Mouse (Mus musculus) embryo, embryonic 11.5 days (tissue): ENCODE results near the gene Smndc1.
A peak's percentile ranks its signal among the peaks of the same experiment; 100 is the strongest.
"Not testable (repeated sequence)": the region's sequence is repeated elsewhere in the genome, so short reads cannot be mapped to it uniquely, and the experiment has no call there.

Experiments
- DNase-seq: peaks from one replicate; pipeline ENCODE4 v3.0.0-alpha.2; 2012; ENCODE audit warnings: low read depth, low spot score

The Smndc1 gene

DNA sequence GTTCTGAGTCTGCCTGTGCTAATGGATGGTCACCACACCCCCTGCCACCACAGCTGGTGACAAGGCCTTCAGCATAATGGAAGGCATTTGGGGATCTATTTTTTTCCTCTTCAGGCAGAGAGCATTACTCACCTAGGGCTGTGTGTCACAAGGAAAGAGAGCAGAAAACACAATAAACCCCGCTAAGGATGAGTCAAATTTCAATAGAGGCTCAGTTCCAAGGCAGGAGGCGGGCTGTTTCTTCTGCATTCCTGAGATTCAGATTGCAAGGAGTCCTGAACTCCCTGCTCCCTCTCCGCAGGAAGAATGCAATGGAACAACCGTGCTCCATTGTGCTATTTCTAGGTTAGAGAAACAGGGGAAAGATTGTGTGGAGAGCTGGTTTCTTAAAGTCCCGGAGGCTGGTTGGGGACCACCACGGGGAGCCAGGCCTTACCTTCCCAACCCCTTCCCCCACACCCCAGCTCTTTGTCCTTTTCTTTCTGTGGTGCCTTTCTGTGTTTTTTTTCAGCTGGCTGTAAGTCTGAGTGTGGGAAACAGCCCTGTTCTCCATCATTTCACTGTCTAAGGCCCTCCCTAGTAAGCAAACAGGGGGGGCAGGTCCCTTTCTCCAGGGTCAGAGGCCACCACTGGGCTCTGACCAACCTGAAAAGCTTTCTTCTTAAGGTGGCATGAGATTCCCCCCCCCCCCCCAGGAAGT, 21.9 kb upstream of the Smndc1 start:
- DNase-seq: peak; percentile 37

DNA sequence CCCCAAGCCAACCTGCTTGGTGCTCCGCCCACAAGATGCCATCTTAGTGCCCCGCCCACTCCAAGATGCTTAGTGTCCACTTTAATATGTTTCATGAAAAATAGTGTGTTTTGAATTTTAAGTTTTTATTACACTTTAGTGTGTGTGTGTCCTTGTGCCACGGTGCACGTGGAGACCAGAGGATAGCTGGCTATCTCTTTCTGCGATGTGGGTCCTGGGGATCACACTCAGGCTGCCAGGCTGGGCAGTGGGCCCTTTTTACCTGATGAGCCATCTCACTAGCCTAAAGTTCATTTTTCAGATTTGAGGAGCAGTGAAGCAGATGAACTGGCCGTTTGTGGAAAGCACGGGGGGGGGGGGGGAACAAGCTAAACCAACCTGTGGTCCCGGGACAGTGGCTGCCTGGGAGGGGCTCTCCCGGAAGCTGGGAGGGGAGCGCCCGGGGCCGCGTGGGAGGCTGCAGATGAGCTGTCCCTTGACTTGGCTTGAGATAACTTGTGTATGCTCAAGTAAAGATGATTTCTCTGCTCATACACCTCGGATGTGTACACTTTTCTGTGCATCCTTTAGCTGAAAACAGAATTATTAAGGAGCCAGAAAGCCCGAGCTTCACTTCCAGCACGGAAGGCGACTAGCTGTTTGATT, 19.4 kb upstream of the Smndc1 start:
- DNase-seq: no peak

DNA sequence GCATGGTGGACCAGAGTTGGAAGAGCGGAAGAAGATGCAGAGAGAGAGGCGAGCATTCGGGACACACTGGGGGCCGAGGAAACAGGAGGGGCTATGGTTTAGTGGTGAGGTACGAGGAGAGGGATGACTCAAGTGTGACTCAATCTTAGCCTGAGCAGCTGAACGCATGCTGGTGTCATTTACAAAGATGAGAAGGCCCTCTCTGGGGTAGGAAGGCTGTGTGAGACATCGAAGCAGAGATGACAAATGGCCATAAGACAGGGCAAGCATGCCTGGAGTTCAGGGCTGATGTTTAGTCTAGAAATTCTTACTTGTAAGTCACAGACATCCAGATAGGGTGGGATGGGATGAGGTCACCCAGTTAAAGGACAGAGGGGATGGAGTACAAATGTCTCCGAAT, 18.0 kb upstream of the Smndc1 start:
- DNase-seq: no peak

DNA sequence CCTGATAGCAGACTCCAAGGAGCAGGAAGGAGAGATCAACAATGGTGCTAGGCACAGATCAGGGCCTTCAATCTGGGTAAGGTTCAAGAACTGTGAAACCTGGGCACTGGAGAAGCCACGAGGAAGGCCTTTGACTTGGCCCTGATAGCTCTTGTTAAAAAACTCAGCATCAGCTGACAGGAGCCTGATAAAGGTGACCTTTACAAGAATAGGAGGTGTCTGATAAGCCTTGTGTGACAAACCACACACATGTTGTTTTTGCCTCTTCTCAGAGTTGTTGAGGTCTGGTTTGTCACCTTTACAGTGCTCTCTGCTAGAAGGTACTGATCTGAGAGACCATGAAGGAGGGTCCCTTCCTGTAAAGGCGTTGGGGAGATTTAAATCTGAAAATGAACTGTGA, 17.0 kb upstream of the Smndc1 start:
- DNase-seq: no peak

DNA sequence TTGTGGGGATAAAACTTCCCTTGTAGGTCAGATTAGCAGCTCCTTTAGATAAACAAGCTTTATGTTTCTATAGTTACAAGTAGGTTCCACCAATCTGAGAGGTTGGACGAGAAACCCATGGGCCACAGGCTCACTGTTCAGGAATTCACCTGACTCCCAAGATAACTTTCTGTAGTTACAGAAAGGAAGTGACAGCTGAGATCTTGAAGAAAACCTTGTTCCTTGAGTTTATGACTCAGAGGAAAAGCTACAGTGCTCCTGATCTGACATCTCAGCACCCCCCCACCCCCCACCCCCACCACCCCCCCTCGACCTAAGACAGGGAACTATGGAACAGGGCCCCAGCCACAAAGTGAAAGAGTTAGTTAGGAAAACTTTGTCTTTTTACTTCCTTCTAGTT, 15.4 kb upstream of the Smndc1 start:
- DNase-seq: no peak

DNA sequence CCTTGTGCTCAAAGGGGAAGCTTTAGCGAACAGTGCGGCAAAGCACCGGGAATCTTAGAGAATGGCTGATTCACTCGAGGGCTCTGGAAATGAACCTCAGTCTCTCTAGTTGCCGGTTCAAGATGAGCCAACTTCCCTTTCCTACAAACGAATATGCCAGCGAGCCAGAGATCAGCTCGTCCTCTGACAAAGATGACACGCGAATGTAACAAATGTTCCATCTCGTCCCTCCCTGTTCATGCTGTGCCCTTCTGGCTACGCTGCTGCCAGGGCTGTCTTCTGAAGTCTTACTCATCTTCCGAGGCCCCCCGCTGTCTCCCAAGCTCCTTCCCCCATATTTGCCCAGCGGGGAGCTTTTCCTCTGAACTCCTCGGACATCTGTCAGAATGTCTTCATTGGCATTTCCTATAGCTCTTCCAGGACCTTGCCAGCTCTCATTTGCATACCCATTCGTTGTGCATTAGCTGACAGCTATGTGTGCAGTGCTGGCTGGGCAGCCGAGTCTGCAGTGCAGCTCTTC, 14.5 kb upstream of the Smndc1 start:
- no peak for DNase-seq

DNA sequence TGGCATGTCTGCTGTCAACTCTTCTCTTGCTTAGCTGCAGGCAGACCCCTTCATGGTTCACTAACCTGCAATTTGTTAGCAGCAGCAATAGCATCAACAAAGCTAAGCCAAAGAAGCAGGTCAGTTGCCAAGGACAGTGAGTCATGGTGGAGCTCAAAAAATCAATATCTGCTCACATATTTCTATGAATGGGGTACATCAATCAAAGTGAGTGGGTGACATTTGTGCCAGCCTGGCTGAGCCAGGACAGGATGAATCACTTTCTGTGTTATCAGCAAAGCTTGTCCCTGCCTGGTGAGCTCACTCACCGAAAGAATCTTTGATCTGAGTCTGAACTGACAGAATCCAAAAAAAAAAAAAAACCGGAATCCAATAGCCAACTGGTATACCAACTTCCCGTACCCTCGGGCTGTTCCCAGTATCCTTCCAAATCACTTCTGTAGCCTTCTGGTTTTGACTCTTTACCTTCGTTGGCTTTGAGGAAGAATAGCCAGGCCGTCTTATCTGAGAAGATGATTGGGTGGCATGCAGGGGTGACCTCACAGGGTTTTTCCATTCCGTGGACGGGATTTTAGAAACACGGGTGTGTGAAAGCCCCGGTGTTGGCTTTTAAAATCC, 13.9 kb upstream of the Smndc1 start:
- no peak for DNase-seq

DNA sequence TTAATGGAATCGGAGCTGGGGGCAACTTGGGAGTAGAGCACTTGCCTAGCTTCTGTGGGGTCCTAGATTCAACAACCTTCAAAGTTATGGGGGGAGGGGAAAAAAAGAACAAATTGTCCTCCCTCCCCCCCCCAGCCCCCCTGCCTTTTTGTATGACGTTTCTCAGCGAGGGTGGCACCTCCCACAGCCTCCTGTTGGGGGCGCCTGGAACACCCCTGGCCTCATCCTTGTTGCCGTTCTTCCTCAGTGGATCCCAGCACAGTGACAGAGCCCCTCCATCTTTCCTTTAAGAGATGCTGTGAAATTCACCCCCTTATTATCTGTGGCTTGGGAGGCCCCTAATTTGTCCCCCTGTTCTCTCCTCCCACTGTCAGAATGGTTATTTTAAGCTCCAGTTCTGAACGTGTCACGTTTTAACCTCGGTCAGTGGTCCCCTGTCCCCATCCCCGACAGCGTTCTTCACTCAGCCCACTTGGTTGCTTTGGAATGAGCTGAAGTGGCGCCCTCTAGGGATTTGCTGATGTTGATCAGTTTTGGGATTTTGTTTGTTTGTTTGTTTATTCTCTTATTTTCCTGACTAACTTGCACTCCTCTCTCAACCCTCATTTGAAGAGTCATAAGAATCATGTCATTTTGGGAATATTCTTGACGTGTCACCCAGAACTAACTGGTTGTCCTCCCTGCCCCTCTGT, 12.5 kb upstream of the Smndc1 start:
- DNase-seq: no peak

DNA sequence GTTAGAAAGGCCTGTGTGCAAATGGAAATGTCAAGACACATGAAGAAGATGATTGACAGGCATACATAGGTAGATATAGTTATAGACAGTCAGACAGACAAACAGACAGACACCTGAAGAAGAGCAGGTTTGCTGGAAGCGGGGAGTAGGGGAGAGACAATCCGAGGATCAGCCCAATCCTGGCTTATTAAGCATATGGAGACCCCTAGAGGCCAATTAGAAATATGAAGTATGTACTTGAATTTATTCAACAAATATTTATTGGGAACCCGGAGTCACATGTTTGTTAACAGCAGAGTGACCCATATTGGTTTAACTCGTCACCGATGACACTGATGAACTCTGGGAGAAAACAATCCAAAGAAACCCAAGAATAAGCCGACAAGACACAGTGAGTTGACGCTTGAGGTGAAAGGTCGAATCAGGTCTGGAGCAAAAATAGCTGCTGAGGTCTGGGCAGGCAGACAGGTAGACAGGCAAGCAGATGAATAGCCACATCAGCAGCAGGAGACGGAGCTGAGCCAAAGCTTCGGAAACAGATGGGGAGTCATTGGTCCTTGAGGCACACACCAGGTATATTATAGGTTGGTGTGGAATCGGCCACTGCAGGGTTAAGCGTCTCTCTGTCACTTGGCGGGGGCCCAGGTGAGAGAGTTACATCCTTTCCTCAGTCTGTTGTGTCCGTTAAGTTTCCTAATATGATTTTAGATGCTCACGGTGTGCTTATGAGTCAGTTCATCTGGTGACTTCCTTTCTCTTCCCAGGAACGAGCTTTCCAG, 10.1 kb upstream of the Smndc1 start:
- DNase-seq: no peak

DNA sequence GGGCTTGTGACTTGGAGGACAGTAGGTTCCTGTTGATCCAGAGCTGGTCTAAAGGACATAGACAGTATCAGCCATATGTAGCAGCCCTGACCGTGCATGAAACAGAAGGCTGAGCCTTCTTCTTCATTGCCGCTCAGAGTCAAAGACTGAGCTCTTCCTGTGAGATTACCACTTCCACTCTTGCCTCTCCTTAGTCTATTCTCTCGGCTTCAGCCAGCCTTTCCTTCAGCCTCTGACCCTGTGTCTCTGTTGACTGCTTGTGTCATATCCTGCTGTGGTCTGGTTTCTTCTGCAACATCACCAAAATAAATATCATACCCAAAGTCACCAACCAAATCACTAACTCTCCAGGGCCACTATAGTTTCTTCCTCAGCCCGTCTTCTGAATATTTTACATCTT, 8.8 kb upstream of the Smndc1 start:
- no peak for DNase-seq

DNA sequence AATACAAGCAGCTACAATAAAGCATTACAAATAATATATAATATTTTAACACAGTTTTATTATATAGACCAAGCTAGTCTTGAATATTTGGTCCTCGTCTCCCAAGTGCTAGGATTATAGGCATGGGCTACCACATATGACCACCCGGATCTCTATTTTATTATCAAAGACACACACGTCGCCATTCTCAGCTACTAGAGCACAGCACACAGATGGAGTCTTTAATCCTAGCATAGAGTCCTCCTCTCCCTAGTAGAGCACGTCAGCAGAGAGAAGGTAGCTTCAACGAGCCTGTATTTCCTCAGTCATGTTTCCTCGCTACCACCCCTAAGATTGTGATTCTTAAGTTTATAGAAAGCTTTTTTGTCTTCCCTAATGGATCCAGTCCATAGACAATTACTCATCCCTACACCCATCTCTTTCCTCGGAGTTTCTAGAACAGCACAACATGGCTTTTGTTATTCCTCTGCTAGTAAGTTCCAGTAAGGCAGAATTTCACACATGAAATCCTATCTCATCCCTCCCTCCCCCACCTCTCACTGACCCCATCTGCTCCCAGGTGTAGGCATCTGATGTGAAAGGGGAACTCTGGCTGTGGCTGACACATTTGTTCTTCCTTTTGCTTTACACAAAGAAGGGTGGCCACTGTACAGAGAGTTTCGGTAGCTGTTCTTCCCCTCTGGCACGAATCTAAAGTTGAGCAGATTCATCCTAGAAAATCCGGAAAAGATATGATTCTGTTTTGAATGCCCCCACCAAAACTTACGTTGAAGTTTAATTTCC, 7.3 kb upstream of the Smndc1 start:
- DNase-seq: no peak

DNA sequence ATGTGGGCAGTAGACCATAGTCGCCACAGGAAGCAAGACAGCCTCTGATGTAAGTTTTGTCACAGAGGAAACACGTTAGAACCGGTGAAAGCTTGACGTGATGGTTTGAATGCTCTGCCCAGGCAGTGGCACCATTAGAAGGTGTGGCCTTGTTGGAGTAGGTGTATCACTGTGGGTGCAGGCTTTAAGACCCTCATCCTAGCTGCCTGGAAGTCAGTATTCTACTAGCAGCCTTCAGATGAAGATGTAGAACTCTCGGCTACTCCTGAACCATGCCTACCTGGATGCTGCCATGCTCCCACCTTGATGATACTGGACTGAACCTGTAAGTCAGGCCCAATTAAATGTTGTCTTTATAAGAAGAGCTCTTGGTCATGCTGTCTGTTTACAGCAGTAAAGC, 5.4 kb upstream of the Smndc1 start:
- not testable (repeated sequence) for DNase-seq

DNA sequence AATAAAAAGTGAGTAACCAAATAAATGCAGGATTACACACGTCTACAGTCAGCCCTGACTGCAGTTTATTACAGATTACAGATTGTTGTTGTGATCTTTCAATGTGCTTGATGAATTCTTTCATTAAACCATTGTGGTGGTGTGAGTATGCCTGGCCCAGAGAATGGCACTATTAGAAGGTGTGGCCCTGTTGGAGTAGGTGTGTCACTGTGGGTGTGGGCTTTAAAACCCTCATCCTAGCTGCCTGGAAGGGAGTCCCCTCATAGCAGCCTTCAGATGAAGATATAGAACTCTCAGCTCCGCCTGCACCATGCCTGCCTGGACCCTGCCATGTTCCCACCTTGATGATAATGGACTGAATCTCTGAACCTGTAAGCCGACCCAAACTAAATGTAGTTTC, 4.6 kb upstream of the Smndc1 start:
- DNase-seq: not testable (repeated sequence)

DNA sequence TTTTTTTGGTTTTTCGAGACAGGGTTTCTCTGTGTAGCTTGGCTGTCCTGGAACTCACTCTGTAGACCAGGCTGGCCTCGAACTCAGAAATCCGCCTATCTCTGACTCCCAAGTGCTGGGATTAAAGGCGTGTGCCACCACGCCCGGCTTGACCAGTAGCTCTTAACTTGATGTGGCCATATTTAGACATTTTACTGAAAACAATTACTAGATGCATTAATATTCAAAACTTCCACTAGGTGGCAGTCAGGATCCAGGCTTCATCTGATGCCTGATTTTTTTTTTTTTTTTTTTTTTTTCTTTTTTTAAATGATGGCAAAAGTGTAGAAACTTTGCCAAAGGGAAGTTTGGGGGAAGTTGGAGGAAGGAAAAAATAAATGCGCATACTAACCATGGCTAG, 4.2 kb upstream of the Smndc1 start:
- DNase-seq: peak; percentile 51

DNA sequence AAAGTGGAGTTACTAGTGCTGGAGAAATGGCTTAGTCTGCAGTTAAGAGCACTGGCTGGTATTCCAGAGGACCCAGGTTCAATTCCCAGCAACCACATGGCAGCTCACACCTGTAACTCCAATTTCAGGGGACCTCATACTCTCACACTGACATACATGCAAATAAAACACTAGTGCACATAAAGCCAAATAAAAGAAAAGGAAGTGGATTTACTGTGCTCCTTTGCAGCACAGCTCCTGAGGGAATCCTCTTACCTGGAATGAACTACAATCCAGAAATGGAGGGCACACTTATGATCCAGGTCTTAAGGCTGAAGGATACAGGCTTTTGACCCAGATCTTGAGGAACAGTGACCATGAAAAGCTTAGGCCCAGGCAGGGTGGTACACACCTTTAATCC, 3.3 kb upstream of the Smndc1 start:
- DNase-seq: no peak

DNA sequence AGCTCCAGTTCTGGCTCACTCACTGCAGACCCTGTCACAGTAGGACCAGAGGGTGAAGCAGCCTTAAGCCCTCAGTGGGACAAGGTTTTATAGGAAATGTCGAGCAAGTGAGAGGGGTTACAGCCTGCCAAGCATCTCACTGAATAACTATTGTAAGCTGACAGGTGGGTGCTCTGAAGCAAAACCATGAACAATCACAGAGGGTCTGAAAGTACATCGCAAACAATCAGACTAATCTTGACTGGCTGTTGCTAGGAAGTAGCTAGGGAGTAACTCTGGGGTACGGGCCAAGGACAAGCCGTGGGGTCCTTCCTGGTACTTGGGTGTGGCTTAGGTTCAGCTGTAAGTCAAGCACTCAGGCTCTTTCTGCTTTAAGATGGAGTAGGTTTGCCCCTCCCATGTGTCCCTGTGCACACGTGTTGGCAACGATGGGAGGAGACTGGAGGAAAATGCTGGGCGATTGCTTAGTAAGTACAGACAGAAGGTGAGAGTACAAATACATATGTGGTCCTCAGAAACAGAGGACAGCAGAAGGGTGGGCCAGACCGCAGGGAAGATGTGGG, 2.5 kb upstream of the Smndc1 start:
- DNase-seq: no peak

DNA sequence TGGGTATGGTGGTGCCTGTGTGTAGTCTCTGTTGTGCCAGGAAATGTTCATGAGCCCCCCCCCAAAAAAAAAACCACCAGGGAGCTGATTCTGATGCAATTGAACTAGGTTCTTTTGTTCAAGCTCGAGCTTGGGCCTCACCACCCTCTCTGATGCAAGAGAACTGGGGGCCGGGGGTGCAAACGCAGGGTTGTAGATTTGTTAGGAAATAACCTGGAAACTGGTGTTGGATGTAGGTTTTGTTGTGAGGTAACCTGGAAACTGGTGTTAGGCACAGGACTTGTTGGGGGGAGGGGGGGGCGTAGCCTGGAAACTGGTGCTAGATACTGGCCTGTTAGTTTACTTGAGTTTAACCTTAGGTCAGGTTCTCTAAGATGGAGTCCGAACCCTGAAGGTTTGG, 1.4 kb upstream of the Smndc1 start:
- DNase-seq: no peak

DNA sequence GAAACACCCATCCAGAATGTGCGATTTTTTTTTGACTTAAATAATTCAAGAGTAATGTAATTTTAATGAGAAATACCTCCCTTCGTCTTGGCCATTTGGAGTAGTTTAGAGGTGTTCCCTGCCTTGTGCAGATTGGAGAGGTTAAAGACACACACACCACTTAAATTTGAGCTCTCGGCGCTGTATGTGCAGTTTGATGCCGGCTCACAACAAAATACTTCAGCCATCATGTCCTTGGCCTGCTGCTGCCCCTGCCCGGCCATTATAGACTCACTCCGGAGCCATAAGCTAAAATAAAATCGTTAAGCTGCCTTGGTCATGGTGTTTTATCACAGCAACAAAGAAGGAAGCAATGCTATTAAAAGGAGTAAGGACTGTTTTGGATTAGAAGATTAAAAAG, 1.0 kb upstream of the Smndc1 start:
- no peak for DNase-seq

DNA sequence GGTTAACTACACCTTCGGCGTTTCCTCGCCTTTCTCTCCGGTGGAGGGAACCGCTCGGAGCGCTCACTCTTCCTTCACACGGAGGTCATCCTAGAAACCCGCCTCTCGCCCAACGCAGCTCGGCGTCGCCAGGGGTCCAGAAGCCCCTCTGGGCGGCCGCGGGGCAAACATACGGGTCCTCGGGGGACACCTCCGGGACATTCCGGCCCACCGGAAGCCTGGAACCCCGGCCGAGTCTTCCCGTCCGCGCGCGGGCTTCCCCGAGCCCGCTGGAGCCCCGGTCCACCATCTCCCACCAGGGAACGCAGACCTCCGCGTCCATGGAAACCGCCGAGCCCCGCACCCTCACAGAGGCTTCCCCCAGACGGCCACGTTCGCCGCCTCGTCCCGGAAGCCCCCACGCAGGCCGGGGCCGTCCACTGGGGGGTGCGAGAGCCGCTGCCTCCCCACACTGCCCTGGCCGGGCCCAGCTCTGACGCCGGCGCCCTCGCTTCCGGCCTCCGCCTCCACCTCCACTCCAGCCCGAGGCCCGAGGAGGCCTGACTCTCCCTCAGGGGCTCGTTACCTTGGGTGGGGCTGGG, 437 bp downstream of the Smndc1 start:
- DNase-seq: no peak

DNA sequence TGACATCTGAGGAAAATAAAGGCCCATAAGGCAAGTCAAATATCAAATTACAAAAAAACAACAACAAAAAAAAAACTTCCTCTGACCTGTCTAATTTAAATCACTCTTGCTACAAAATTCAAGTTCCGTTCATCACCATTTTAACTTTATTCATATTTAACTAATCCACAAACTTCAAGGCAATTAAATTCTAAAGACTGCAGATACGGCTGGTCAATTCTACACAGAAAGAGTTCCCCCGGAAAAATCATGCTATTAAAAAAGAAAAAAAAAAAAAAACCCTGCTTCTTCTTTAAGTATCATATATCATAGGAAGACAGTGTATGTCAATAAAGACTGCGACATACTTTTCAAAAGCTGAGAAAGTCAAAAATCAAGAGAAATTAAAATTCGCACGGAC, 961 bp downstream of the Smndc1 start:
- DNase-seq: no peak
